ENCODE assay signal across 10 mouse cellular contexts in the genomic region with DNA sequence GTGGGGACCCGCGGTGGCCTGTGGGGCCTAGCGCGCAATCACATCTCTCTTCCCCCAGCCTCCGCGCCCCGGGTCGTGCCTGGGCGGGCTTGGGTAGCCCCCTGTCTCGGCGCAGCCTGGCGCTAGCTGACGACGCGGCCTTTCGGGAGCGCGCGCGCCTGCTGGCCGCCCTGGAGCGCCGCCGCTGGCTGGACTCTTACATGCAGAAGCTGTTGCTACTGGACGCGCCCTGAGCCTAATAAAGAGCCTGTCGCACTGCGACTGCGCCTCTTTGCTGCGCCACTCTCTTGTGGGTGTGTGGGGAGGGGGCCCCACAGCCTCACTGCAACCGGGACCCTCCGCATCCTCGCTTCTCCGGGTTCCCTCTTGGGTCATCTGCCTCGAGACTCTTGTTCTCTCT. TPM values are rescaled to one million over a fixed set of nuclear protein-coding genes. Genes with fewer than 3 reads are reported as not detected.
DNase-seq lines count a peak whose midpoint lies in the region; ATAC-seq and TF ChIP-seq lines count a peak whose summit lies in the region.
"Had no signal": no experiment of that assay in that cellular context is flagged by ENCODE, and none has a peak within 500 bp of the region (broad histone marks: within the 10 kb centered on the region; RNA-seq: fewer than 3 reads in every experiment).

No protein-coding gene starts in this region.

- peak overlapping the region; percentile 69; the same call in 1 of the 2 replicates for H3K4me3 ChIP-seq in G1E (ENCODE audit: low read depth, low read length)
- peak overlapping the region; percentile 32 for H3K4me3 ChIP-seq in hindbrain, embryonic 13.5 days
- H3K4me3 ChIP-seq in midbrain, embryonic 12.5 days = peak overlapping the region; percentile 25

- H3K4me1 ChIP-seq in G1E (ENCODE audit: insufficient read depth, low read depth, low read length) = peaks cover 24% of the 10 kb centered on the region
- H3K4me1 ChIP-seq in hindbrain, embryonic 13.5 days (replicated peaks) = peaks cover 29% of the 10 kb centered on the region
- peaks cover 17% of the 10 kb centered on the region for H3K4me1 ChIP-seq in midbrain, embryonic 12.5 days

- no peak for ATAC-seq in G1E (ENCODE audit: extremely low read depth, insufficient number of reproducible peaks, low FRiP score, poor library complexity, severe bottlenecking)
- ATAC-seq in hindbrain, embryonic 13.5 days (ENCODE audit: low FRiP score) = no peak
- ATAC-seq in midbrain, embryonic 12.5 days (ENCODE audit: low FRiP score, low read depth) = 0 out of 2 replicates have a peak, but pooled peaks have one; percentile 23

- no peak overlapping the region for H3K27ac ChIP-seq in hindbrain, embryonic 13.5 days
- H3K27ac ChIP-seq in midbrain, embryonic 12.5 days (replicated peaks) = no peak overlapping the region

- intact Hi-C loops in left cerebral cortex, postnatal 36 days (cut with DNase I) = no loop called here

- TF ChIP-seq CTCF in G1E (IDR thresholded peaks at IDR 0.05; ENCODE audit: low read depth, low read length) = no peak

- peak; percentile 38 for DNase-seq in embryo, embryonic 10 days (ENCODE audit: low spot score)
- DNase-seq in embryo, embryonic 9.5 days (ENCODE audit: extremely low spot score) = no peak
- DNase-seq in G1E (ENCODE audit: low spot score) = peak; percentile 40
- no peak for DNase-seq in urinary bladder, adult 18-20 months (ENCODE audit: low spot score in 2 of 2)
- DNase-seq in left cerebral cortex, postnatal 36 days (ENCODE audit: low spot score in 2 of 2) = no peak
- no peak for DNase-seq in layer of hippocampus, postnatal 25 days (ENCODE audit: extremely low spot score in 1 of 2, low spot score in 1 of 2)

- WGBS in hindbrain, embryonic 13.5 days = 3% methylated on average over 22 of the region's 35 CpGs
- WGBS in midbrain, embryonic 12.5 days = 5% methylated on average over 35 of the region's 35 CpGs

- peaks cover 91% of the 10 kb centered on the region for H3K27me3 ChIP-seq in G1E (ENCODE audit: insufficient read depth, low read length)
- H3K27me3 ChIP-seq in hindbrain, embryonic 13.5 days = peaks cover 100% of the 10 kb centered on the region
- peaks cover 100% of the 10 kb centered on the region for H3K27me3 ChIP-seq in midbrain, embryonic 12.5 days

- H3K36me3 ChIP-seq in G1E (replicated peaks) = no peaks in the 10 kb centered on the region
- no peaks in the 10 kb centered on the region for H3K36me3 ChIP-seq in hindbrain, embryonic 13.5 days
- H3K36me3 ChIP-seq in midbrain, embryonic 12.5 days = no peaks in the 10 kb centered on the region

- no peaks in the 10 kb centered on the region for H3K9me3 ChIP-seq in G1E (replicated peaks)
- H3K9me3 ChIP-seq in hindbrain, embryonic 13.5 days = no peaks in the 10 kb centered on the region
- no peaks in the 10 kb centered on the region for H3K9me3 ChIP-seq in midbrain, embryonic 12.5 days

- peak overlapping the region; percentile 56 for H3K4me2 ChIP-seq in hindbrain, embryonic 13.5 days
- H3K4me2 ChIP-seq in midbrain, embryonic 12.5 days (replicated peaks) = peak overlapping the region; percentile 48

- peak overlapping the region; percentile 46 for H3K9ac ChIP-seq in hindbrain, embryonic 13.5 days
- no peak overlapping the region for H3K9ac ChIP-seq in midbrain, embryonic 12.5 days (replicated peaks)

RNA-seq across cellular contexts. Expression of a gene that starts 0.7 kb away (rescaled TPM):
- total RNA-seq in G1E (2014; fragmentation: Nextera tagmentation) (not detected in 2 replicates), G1E (2017) (not detected in 2 replicates)
- not detected in 2 replicates for polyA plus RNA-seq in G1E (2012)
- 0.66 TPM in 1 of 2 replicates, not detected in the other for polyA plus RNA-seq in hindbrain, embryonic 13.5 days (2015; fragmentation: Nextera tagmentation; extraction: Ambion mirVana)
- 1.3 and 2.4 TPM in 2 replicates for polyA plus RNA-seq in midbrain, embryonic 12.5 days (2016; fragmentation: Nextera tagmentation; extraction: Ambion mirVana)
- total RNA-seq in left cerebral cortex, postnatal 36 days (2021) = not detected
- not detected for total RNA-seq in layer of hippocampus, postnatal 25 days (2021)
- total RNA-seq: monocyte, adult 5-6 weeks had no signal
- polyA plus RNA-seq: C2C12 had no signal

RNA-seq across cellular contexts. Expression of a gene that starts 2.2 kb away (rescaled TPM):
- total RNA-seq in G1E (2014; fragmentation: Nextera tagmentation) (not detected in 2 replicates), G1E (2017) (0.05 and 0.06 TPM in 2 replicates)
- not detected in 2 replicates for polyA plus RNA-seq in G1E (2012)
- not detected in 2 replicates for polyA plus RNA-seq in hindbrain, embryonic 13.5 days (2015; fragmentation: Nextera tagmentation; extraction: Ambion mirVana)
- polyA plus RNA-seq in midbrain, embryonic 12.5 days (2016; fragmentation: Nextera tagmentation; extraction: Ambion mirVana) = not detected in 2 replicates
- total RNA-seq in left cerebral cortex, postnatal 36 days (2021) = under 1 TPM; 0.17 to 0.50 TPM
- total RNA-seq in layer of hippocampus, postnatal 25 days (2021) = under 1 TPM in 1 of 2 experiments, not detected in 1; 0.26 TPM
- total RNA-seq: monocyte, adult 5-6 weeks had no signal
- polyA plus RNA-seq: C2C12 had no signal

RNA-seq across cellular contexts. Expression of a gene that starts 17.8 kb away (rescaled TPM):
- total RNA-seq in G1E (2014; fragmentation: Nextera tagmentation) (not detected in 2 replicates), G1E (2017) (0.06 and 0.11 TPM in 2 replicates)
- 0.02 and 0.08 TPM in 2 replicates for polyA plus RNA-seq in G1E (2012)
- 0.42 and 0.62 TPM in 2 replicates for polyA plus RNA-seq in hindbrain, embryonic 13.5 days (2015; fragmentation: Nextera tagmentation; extraction: Ambion mirVana)
- 0.61 and 1.0 TPM in 2 replicates for polyA plus RNA-seq in midbrain, embryonic 12.5 days (2016; fragmentation: Nextera tagmentation; extraction: Ambion mirVana)
- total RNA-seq in left cerebral cortex, postnatal 36 days (2021) = 1,000 to 10,000 TPM; 1,276 to 1,585 TPM
- total RNA-seq in layer of hippocampus, postnatal 25 days (2021) = 1,000 to 10,000 TPM; 1,494 to 1,551 TPM
- total RNA-seq: monocyte, adult 5-6 weeks had no signal

RNA-seq across cellular contexts. Expression of a gene that starts 23.2 kb away (rescaled TPM):
- total RNA-seq in G1E (2014; fragmentation: Nextera tagmentation) = not detected in 2 replicates
- not detected in 2 replicates for total RNA-seq in G1E (2017)
- not detected in 2 replicates for polyA plus RNA-seq in G1E (2012)
- polyA plus RNA-seq in hindbrain, embryonic 13.5 days (2015; fragmentation: Nextera tagmentation; extraction: Ambion mirVana) = 0.49 and 0.54 TPM in 2 replicates
- 0.63 and 0.75 TPM in 2 replicates for polyA plus RNA-seq in midbrain, embryonic 12.5 days (2016; fragmentation: Nextera tagmentation; extraction: Ambion mirVana)
- total RNA-seq in left cerebral cortex, postnatal 36 days (2021) = 1 to 10 TPM; 5.1 to 5.2 TPM
- 1 to 10 TPM; 2.4 to 2.9 TPM for total RNA-seq in layer of hippocampus, postnatal 25 days (2021)
- total RNA-seq: monocyte, adult 5-6 weeks had no signal
- polyA plus RNA-seq: C2C12 had no signal

RNA-seq across cellular contexts. Expression of a gene that starts 27.2 kb away (rescaled TPM):
- total RNA-seq in G1E (2014; fragmentation: Nextera tagmentation) (19.6 and 26.3 TPM in 2 replicates), G1E (2017) (33.8 and 34.7 TPM in 2 replicates)
- polyA plus RNA-seq in G1E (2012) = 110 and 133 TPM in 2 replicates
- 23.7 and 24.5 TPM in 2 replicates for polyA plus RNA-seq in hindbrain, embryonic 13.5 days (2015; fragmentation: Nextera tagmentation; extraction: Ambion mirVana)
- 38.0 and 39.4 TPM in 2 replicates for polyA plus RNA-seq in midbrain, embryonic 12.5 days (2016; fragmentation: Nextera tagmentation; extraction: Ambion mirVana)
- 10 to 100 TPM; 12.2 to 21.5 TPM for total RNA-seq in left cerebral cortex, postnatal 36 days (2021)
- total RNA-seq in layer of hippocampus, postnatal 25 days (2021) = 10 to 100 TPM; 10.9 to 13.6 TPM

Comparison
In these comparisons a context has a peak if more than half of its experiments do, and no peak if none do; other contexts are left out.
1. DNase-seq: peak in embryo, embryonic 10 days (single experiment) and G1E (single experiment); none in embryo, embryonic 9.5 days (single experiment), urinary bladder, adult 18-20 months (0 of 2), left cerebral cortex, postnatal 36 days (0 of 2) and layer of hippocampus, postnatal 25 days (0 of 2).
2. RNA of a gene that starts 17.8 kb away (total RNA-seq): 1,276 to 1,585 TPM in left cerebral cortex, postnatal 36 days and 1,494 to 1,551 TPM in layer of hippocampus, postnatal 25 days; 0.06 to 0.11 TPM in G1E; every median in the first group is over 1,000 times any median in the second.
3. Peak in every context shown above with its lines, with median percentiles within 50 percentile points of each other: H3K4me3 ChIP-seq.